Mouse (Mus musculus) liver, adult 2 months (tissue): ENCODE results near the gene Fgfr2.

Source experiments
- CTCF ChIP-seq: fragments of 200-500 bp; IDR thresholded peaks from 2 replicates; pipeline ENCODE4 v1.5.1; 2011; ENCODE audit warnings: low read depth, low read length, control low read depth
- POLR2A ChIP-seq: fragments of 200-500 bp; IDR thresholded peaks from 2 replicates; pipeline ENCODE4 v1.6.1; 2011; ENCODE audit warnings: low read length, control low read depth; ENCODE audit not compliant: insufficient read depth; ENCODE audit errors: extremely low read depth

- TF ChIP-seq CTCF (no peak), POLR2A (no peak)
These were observed 313.4 kb downstream of the Fgfr2 start for GRCm38 (mm10) chr7:132809721-132810120.
